Mouse (Mus musculus) gastrocnemius, postnatal 25 days (tissue): ENCODE data around the gene Mamld1. TPM values are rescaled to one million over a fixed set of nuclear protein-coding genes. Genes with fewer than 3 reads are reported as not detected.

Source experiments
- DNase-seq: peaks from one replicate; pipeline ENCODE4 v3.0.0; 2022
- total RNA-seq, 2 experiments: library from RNA; stranded (reverse); gene quantifications; 1 replicate in 1 of 2; 2 replicates in 1 of 2; pipeline ENCODE4 v1.2.3; 2021

The Mamld1 gene
- total RNA-seq, 2 experiments from 2014 or later: 2.3 to 2.4 TPM

DNA sequence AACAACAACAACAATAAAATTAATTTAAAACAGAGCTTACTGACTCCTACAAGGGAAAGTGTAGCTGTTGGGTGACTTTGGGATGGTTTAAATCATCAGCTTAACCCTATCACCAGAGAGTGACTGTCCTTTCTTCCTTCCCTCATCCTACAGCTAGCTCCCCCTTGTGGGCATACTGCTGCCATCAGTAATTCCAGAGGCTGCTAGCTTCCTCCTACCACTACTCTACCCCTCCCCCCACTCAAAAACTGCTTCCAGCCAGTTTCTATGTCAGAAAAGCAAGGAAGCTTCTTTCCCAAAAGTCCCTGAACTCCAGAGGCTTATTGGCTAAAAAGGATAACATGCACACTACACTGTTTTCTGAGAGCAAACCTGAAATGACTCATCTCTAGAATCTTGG is 81.4 kb downstream of the Mamld1 start:
- DNase-seq: no peak

DNA sequence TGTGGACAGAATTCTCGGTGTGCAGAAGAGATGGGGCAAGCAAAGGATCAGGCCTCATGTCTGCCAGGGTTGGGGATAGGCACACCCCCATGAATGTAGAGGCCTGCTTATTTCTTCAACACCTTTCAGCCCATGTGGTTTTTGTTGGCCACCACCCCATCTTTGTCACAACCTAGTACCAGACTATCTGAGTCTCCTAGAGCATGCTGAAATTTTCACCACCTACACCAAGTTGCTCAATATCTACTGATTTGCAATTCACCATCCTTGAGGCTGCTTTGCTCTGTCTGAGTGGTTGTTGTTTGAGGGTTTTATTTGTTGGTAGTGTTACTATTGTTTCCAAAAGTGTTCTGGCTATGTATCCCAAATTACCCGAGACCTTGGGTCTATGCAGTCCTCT is 91.3 kb downstream of the Mamld1 start:
- no peak for DNase-seq

DNA sequence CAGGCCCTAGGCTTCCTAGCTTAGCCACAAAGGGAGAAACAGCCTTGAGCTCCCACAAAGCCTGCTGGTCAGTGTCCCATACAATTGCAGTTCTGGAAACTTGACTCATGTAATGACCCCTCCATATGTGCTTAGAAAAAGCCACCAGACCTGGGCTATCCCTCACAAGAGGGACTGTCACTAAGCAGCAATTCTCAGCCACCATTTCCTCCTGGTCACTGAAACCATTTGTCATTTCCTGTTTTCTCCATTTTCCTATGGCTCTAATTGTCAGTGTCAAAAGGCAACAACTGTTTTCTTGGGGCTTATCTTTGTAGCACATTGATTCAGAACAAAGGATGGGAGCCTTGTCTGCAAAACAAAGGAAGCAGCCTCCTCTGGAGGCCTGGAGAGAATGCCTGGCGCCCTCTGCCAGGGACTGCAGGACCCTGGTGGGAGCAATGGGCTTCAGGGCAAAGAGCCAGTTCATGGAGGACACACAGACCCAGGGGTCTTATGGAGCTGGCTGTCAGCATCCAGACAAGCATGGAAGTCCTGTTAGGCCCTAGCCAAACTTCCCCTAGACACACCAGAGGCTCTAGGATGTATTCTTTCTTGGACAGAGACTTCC is 99.5 kb downstream of the Mamld1 start:
- DNase-seq: no peak

DNA sequence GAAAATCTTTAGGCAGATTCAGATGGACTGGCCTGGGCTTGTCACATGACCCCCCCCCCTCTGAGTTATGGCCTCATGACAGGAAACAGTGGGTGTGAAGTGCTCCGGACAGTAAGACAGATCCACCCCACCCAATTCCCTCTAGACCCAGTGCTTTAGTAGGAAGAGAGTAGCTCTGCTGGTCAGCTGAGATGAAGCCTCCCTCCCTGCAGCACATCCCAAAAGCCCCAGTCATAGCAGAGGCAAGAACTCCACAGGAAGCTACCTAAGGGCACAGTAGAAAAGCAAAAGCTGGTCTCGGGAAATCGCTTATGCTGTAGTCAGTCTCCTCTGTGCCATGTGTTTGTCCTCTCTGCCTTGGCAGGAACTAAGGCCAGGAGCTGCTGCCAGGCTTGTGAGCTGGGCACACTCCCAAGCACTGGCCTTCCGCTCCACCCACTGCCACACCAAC is 100.5 kb downstream of the Mamld1 start:
- peak; percentile 65 for DNase-seq

DNA sequence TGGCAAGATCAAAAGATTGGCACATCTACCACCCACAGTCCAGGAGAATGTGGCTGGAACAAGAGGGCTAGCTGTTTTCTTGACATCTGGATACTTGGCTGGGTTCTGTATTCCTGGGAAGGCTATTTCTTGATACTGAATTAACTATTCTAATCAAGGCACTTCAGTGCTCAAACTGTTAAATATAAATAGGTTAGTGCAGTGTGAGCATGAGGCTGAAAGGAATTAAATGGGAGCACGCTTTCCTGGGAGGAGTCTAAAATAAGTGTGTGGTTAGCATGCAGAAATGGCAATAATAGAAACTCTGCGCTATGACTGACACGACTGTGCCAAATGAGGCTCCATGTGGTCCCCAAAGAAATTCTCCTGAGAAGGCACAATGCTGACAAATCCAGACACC is 131.5 kb downstream of the Mamld1 start:
- no peak for DNase-seq

DNA sequence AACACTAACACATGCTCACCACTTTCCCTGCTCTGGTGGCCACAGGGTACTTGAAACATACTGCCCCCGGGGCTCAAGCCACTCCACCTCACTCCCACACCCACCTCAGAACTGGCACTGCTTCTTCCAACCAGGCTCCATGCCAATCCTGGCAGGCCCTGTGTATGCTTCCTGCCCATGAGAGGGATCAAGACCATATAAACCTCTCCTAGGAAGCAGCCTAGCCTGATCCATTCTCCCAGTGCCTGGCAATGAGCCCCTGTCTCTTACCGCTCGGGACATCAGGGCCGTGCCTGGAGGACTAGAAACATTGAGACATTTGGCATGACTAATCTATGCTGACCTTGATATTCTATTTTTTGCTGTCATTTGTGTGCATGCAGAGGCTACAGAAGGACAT is 133.6 kb downstream of the Mamld1 start:
- peak; percentile 11 for DNase-seq

DNA sequence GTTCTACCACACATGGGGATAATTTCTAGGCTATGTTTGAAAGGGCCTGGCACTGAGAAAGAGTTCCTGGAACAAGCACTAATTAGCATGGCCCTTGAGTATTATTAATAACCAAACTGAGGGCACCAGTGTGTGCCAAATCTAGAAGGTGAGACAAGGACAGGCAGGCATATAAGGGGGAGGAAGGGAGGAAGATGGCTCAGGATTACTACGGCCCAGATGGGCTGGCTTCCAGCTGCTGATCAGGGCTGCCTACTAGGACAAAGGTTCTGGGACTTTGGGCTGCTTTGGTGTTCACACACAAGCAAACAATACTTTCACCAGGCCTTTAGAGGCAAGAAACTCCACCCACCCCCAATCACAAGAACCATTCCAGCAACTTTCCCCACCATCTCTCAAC is 136.3 kb downstream of the Mamld1 start:
- DNase-seq: peak; percentile 8

DNA sequence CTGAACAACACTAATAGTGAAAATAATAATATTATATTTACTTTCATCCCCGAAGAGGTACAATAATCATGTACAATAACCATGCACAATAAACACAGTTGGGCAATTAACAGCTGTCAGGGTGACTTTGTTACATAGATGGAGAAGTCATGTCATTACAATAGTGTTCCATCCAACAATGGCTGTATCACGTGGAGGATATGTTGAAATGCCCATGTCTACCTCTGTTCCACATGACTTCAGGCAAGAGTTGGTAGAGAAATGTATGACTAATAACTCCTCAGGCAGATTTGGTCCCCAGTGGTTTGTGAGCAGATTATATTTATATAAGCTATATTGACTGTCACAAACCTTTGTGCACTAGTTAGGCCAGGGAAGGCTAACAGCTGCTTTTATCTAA is 154.7 kb downstream of the Mamld1 start:
- DNase-seq: no peak

Other genes starting within 250 kb of the Mamld1 start
- 10 to 100 TPM in 1 of 2 experiments, 1 to 10 TPM in 1; 9.8 to 10.9 TPM for gene Mtm1, start 160.5 kb downstream of the Mamld1 start, total RNA-seq